Mouse (Mus musculus): Measurements from ENCODE around the gene Xrcc5. TPM values are rescaled to one million over a fixed set of nuclear protein-coding genes. Genes with fewer than 3 reads are reported as not detected.

Xrcc5 gene
- total and polyA plus RNA-seq, 2 experiments = 3.2 to 23.5 TPM

GRCm38 (mm10) chr1:72293869-72294663 is 13.2 kb upstream of the Xrcc5 start:
- 9% methylated on average over 4 of the region's 4 CpGs for WGBS
- H3K9ac ChIP-seq (ENCODE audit: low read depth, low read length) = no peak overlapping the region
- peak overlapping the region; percentile 83 for H3K27ac ChIP-seq (replicated peaks; ENCODE audit: insufficient read depth, low read depth, low read length)
- peak; percentile 94 for DNase-seq (ENCODE audit: extremely low read depth, low read depth, low spot score)
- TF ChIP-seq POLR2A (IDR thresholded peaks at IDR 0.05; ENCODE audit: extremely low read depth, insufficient read depth, low read length) (no peak), CTCF (IDR thresholded peaks at IDR 0.05; ENCODE audit: low read depth, low read length) (no peak)
- no peaks in the 10 kb centered on the region for H3K79me2 ChIP-seq (ENCODE audit: control insufficient read depth, insufficient read depth, low read length)
- no peaks in the 10 kb centered on the region for H3K36me3 ChIP-seq (ENCODE audit: control insufficient read depth, insufficient read depth, low read length)
- H3K4me3 ChIP-seq (ENCODE audit: insufficient read depth, low read depth, low read length) = no peak overlapping the region
- peaks cover 14% of the 10 kb centered on the region for H3K4me1 ChIP-seq (ENCODE audit: control insufficient read depth, insufficient read depth, low read length)
- no peaks in the 10 kb centered on the region for H3K27me3 ChIP-seq (ENCODE audit: control insufficient read depth, insufficient read depth, low read length)

GRCm38 (mm10) chr1:72295746-72296145 is 11.5 kb upstream of the Xrcc5 start:
- TF ChIP-seq POLR2A (IDR thresholded peaks at IDR 0.05; ENCODE audit: extremely low read depth, insufficient read depth, low read length) (no peak), CTCF (IDR thresholded peaks at IDR 0.05; ENCODE audit: low read depth, low read length) (no peak)

GRCm38 (mm10) chr1:72301845-72302244 is 5.4 kb upstream of the Xrcc5 start:
- no peak overlapping the region for H3K27ac ChIP-seq (replicated peaks; ENCODE audit: insufficient read depth, low read depth, low read length)
- no peaks in the 10 kb centered on the region for H3K27me3 ChIP-seq (ENCODE audit: control insufficient read depth, insufficient read depth, low read length)
- H3K9ac ChIP-seq (ENCODE audit: low read depth, low read length) = no peak overlapping the region
- H3K79me2 ChIP-seq (ENCODE audit: control insufficient read depth, insufficient read depth, low read length) = no peaks in the 10 kb centered on the region
- 78% methylated on average over 1 of the region's 1 CpGs for WGBS
- no peak overlapping the region for H3K4me3 ChIP-seq (ENCODE audit: insufficient read depth, low read depth, low read length)
- H3K36me3 ChIP-seq (ENCODE audit: control insufficient read depth, insufficient read depth, low read length) = no peaks in the 10 kb centered on the region
- H3K4me1 ChIP-seq (ENCODE audit: control insufficient read depth, insufficient read depth, low read length) = peaks cover 2% of the 10 kb centered on the region; the same call in 1 of the 2 replicates
- TF ChIP-seq POLR2A (IDR thresholded peaks at IDR 0.05; ENCODE audit: extremely low read depth, insufficient read depth, low read length) (no peak), CTCF (IDR thresholded peaks at IDR 0.05; ENCODE audit: low read depth, low read length) (no peak)
- no peak for DNase-seq (ENCODE audit: extremely low read depth, low read depth, low spot score)

More at GRCm38 (mm10) chr1:72295746-72296145, 11.5 kb upstream of the Xrcc5 start:
- Histone ChIP-seq H3K4me1 (ENCODE audit: control insufficient read depth, insufficient read depth, low read length) (peaks cover 9% of the 10 kb centered on the region), H3K36me3 (ENCODE audit: control insufficient read depth, insufficient read depth, low read length) (no peaks in the 10 kb centered on the region), H3K79me2 (ENCODE audit: control insufficient read depth, insufficient read depth, low read length) (no peaks in the 10 kb centered on the region), H3K9ac (ENCODE audit: low read depth, low read length) (no peak overlapping the region), H3K27me3 (ENCODE audit: control insufficient read depth, insufficient read depth, low read length) (no peaks in the 10 kb centered on the region), H3K4me3 (ENCODE audit: insufficient read depth, low read depth, low read length) (no peak overlapping the region), H3K27ac (replicated peaks; ENCODE audit: insufficient read depth, low read depth, low read length) (no peak overlapping the region)
- DNase-seq (ENCODE audit: extremely low read depth, low read depth, low spot score) = no peak
- 92% methylated on average over 8 of the region's 8 CpGs for WGBS

GRCm38 (mm10) chr1:72306241-72306640 is 980 bp upstream of the Xrcc5 start:
- H3K27me3 ChIP-seq (ENCODE audit: control insufficient read depth, insufficient read depth, low read length) = no peaks in the 10 kb centered on the region
- no peak overlapping the region for H3K4me3 ChIP-seq (ENCODE audit: insufficient read depth, low read depth, low read length)
- H3K4me1 ChIP-seq (ENCODE audit: control insufficient read depth, insufficient read depth, low read length) = no peaks in the 10 kb centered on the region
- H3K36me3 ChIP-seq (ENCODE audit: control insufficient read depth, insufficient read depth, low read length) = no peaks in the 10 kb centered on the region
- H3K27ac ChIP-seq (replicated peaks; ENCODE audit: insufficient read depth, low read depth, low read length) = no peak overlapping the region
- TF ChIP-seq POLR2A (IDR thresholded peaks at IDR 0.05; ENCODE audit: extremely low read depth, insufficient read depth, low read length) (no peak), CTCF (IDR thresholded peaks at IDR 0.05; ENCODE audit: low read depth, low read length) (no peak)
- DNase-seq (ENCODE audit: extremely low read depth, low read depth, low spot score) = no peak
- no peaks in the 10 kb centered on the region for H3K79me2 ChIP-seq (ENCODE audit: control insufficient read depth, insufficient read depth, low read length)
- 81% methylated on average over 3 of the region's 3 CpGs for whole genome bisulfite sequencing
- H3K9ac ChIP-seq (ENCODE audit: low read depth, low read length) = no peak overlapping the region

- H3K27me3 ChIP-seq (ENCODE audit: control insufficient read depth, insufficient read depth, low read length) = no peaks in the 10 kb centered on the region
- DNase-seq (ENCODE audit: extremely low read depth, low read depth, low spot score) = peak; percentile 79
- H3K4me3 ChIP-seq (ENCODE audit: insufficient read depth, low read depth, low read length) = peak overlapping the region; percentile 59; the same call in 1 of the 2 replicates
- H3K79me2 ChIP-seq (ENCODE audit: control insufficient read depth, insufficient read depth, low read length) = no peaks in the 10 kb centered on the region
- no peaks in the 10 kb centered on the region for H3K36me3 ChIP-seq (ENCODE audit: control insufficient read depth, insufficient read depth, low read length)
- WGBS = under 1% methylated on average over 11 of the region's 11 CpGs
- H3K27ac ChIP-seq (replicated peaks; ENCODE audit: insufficient read depth, low read depth, low read length) = peak overlapping the region; percentile 85
- peak; percentile 73 for TF ChIP-seq CTCF (IDR thresholded peaks at IDR 0.05; ENCODE audit: low read depth, low read length)
- no peak for TF ChIP-seq POLR2A (IDR thresholded peaks at IDR 0.05; ENCODE audit: extremely low read depth, insufficient read depth, low read length)
- H3K9ac ChIP-seq (ENCODE audit: low read depth, low read length) = no peak overlapping the region
- no peaks in the 10 kb centered on the region for H3K4me1 ChIP-seq (ENCODE audit: control insufficient read depth, insufficient read depth, low read length)
These were observed 491 bp upstream of the Xrcc5 start for GRCm38 (mm10) chr1:72306679-72307181.

- Histone ChIP-seq H3K4me3 (ENCODE audit: insufficient read depth, low read depth, low read length) (no peak overlapping the region), H3K27ac (replicated peaks; ENCODE audit: insufficient read depth, low read depth, low read length) (no peak overlapping the region), H3K36me3 (ENCODE audit: control insufficient read depth, insufficient read depth, low read length) (0 out of 2 replicates have a peak, but pooled peaks cover 2% of the 10 kb centered on the region), H3K79me2 (ENCODE audit: control insufficient read depth, insufficient read depth, low read length) (no peaks in the 10 kb centered on the region), H3K27me3 (ENCODE audit: control insufficient read depth, insufficient read depth, low read length) (no peaks in the 10 kb centered on the region), H3K4me1 (ENCODE audit: control insufficient read depth, insufficient read depth, low read length) (no peaks in the 10 kb centered on the region), H3K9ac (ENCODE audit: low read depth, low read length) (no peak overlapping the region)
- no peak for TF ChIP-seq POLR2A (IDR thresholded peaks at IDR 0.05; ENCODE audit: extremely low read depth, insufficient read depth, low read length)
- TF ChIP-seq CTCF (IDR thresholded peaks at IDR 0.05; ENCODE audit: low read depth, low read length) = no peak
- DNase-seq (ENCODE audit: extremely low read depth, low read depth, low spot score) = no peak
- WGBS = 76% methylated on average over 4 of the region's 4 CpGs
These were observed 1.7 kb downstream of the Xrcc5 start for GRCm38 (mm10) chr1:72308919-72309318.

Data from liver, adult 2 months (tissue).